Mouse (Mus musculus): Measurements from ENCODE around the gene Il9. TPM values are rescaled to one million over a fixed set of nuclear protein-coding genes. Genes with fewer than 3 reads are reported as not detected.

Il9 gene
- polyA plus RNA-seq, 1 experiment: not detected

- DNase-seq (ENCODE audit: low spot score): no peak
Observed at GRCm38 (mm10) chr13:56471951-56472350, 10.1 kb downstream of the Il9 start.

DNA sequence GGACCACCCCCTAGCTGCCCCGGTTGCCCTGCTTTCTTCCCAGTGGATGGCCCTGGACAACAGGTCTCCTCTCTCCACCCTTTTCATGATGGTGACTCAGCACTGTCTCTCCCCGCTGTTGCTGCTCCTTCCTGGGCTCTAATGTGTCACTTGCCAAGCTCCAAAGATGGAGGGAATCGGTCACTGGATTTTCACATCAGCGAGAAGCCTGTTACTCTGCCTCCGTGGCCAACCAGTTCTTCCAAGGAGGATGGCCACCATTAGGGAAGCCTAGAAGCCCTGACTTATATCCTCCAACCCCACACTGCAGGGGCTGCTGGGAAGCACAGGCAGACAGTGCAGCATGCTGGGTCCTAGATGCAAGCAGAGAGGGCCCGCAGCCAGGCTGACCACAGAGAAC, 10.8 kb downstream of the Il9 start:
- DNase-seq (ENCODE audit: low spot score): no peak

GRCm38 (mm10) chr13:56468536-56468935, 13.5 kb downstream of the Il9 start:
- DNase-seq (ENCODE audit: low spot score): no peak

- DNase-seq (ENCODE audit: low spot score): no peak
Observed at GRCm38 (mm10) chr13:56467786-56468185, 14.3 kb downstream of the Il9 start.

DNA sequence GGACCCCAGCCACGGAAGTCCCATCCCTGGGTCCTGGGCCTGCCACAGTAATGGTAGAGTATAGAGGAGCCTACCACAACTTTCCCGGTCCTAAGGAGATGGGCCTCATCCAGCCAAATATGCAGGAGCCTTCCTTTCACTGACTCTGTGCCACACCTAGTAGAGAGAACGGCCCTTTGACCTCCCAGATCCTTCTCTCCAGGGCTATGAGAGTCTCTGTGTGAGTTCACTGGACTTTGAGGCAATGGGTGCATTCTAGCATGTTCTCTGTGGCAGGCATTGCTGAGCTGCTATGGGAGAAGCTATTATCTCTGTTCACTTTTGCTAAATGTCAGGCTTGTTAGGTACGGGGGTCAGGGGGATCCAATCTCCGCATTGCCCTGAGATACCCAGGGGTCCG, 18.3 kb downstream of the Il9 start:
- DNase-seq (ENCODE audit: low spot score): no peak

GRCm38 (mm10) chr13:56463261-56463660, 18.8 kb downstream of the Il9 start:
- DNase-seq (ENCODE audit: low spot score): no peak

GRCm38 (mm10) chr13:56462791-56463190, 19.3 kb downstream of the Il9 start:
- DNase-seq (ENCODE audit: low spot score): no peak

GRCm38 (mm10) chr13:56461460-56461859, 20.6 kb downstream of the Il9 start:
- no peak for DNase-seq (ENCODE audit: low spot score)

DNA sequence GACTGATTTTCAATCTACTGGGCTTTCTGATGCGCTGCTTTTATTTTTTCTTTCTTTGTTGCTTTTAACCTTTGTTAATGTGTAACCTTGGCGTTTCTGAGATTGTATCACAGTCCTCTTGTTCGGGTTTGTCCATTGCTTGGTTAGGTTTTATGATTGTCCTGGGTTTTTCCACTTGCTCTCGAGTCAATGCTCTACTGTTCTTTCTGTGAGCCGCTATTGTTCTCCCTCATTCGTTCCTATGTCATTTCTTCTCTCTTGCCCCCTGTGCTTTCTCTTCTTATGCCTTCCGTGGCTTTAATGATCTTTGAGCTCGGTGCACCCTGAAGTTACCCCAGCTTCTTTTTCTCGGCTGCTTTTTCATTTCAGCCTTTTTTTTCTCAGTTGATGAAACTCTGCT, 24.0 kb downstream of the Il9 start:
- DNase-seq (ENCODE audit: low spot score): no peak

GRCm38 (mm10) chr13:56450035-56450434, 32.0 kb downstream of the Il9 start:
- no peak for DNase-seq (ENCODE audit: low spot score)

GRCm38 (mm10) chr13:56449239-56450030, 32.6 kb downstream of the Il9 start:
- DNase-seq (ENCODE audit: low spot score): no peak

GRCm38 (mm10) chr13:56444996-56445395, 37.0 kb downstream of the Il9 start:
- DNase-seq (ENCODE audit: low spot score): no peak

DNA sequence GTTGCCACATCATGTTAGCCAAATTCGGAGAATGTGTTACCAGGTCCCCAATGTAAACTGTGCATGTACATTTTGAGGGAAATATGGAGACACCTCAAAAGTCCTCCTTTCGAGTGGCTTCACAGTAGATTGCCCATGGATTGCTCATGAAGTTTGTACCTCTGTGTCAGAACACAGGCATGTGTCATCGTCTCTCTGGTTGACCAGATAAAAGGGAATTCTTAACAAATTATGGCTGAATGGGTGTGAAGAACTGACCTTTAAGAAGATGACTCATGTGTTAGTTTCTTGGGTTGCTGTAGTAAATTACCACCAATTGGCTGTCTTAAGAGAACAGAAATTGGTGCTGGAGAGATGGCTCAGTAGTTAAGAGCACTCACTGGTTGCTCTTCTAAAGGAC, 37.9 kb downstream of the Il9 start:
- no peak for DNase-seq (ENCODE audit: low spot score)

DNA sequence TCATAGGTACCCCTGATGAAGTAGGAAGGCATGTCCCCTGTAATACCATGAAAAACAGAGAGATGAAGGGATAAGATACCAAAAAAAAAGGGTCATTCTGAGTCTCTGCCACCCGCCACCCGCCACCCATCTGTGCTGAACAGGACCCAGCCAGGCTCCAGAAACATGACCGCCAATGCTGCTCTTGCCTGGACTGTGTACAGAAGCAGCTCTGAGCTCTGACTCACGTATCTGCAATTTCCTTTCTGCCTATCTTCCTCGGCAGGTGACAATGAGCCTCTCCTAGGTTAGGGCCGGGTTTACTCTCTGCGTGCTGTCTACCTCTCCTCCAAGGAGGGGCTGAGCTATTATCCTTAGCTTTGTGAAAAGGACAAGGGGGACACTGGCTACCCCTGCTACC, 38.6 kb downstream of the Il9 start:
- DNase-seq (ENCODE audit: low spot score): no peak

GRCm38 (mm10) chr13:56438211-56439075, 43.6 kb downstream of the Il9 start, which contains the start of gene Slc25a48:
Slc25a48 (plus strand) TSS chr13:56438355.
- DNase-seq (ENCODE audit: low spot score): peak; percentile 58

GRCm38 (mm10) chr13:56435615-56436287, 46.3 kb downstream of the Il9 start:
- DNase-seq (ENCODE audit: low spot score): no peak

GRCm38 (mm10) chr13:56434311-56434751, 47.7 kb downstream of the Il9 start:
- no peak for DNase-seq (ENCODE audit: low spot score)

- peak; percentile 55 for DNase-seq (ENCODE audit: low spot score)
Observed at GRCm38 (mm10) chr13:56433466-56433865, 48.6 kb downstream of the Il9 start.

DNA sequence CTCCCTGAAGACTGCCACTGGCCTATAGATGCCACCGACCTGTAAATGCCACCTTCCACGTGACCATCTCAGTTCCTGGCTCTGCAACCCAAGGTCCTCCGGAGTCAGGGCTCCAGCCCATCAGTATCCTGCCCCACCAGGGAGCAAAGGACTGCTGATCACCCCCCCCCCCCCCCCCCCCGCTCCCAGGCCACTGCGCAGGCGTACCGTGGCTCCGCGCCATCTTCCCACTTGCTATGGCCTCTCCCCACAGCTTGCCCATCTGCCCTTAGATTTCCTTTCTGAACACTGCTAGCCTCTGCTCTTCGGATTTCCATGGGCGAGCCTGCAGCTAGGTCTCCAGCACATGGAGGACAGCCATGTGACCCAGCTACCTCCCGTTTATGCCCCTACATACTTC, 49.5 kb downstream of the Il9 start:
- DNase-seq (ENCODE audit: low spot score): no peak

Measured in urinary bladder, adult 2 months (tissue).